Mouse (Mus musculus): Measurements from ENCODE around the gene Odf3b. TPM values are rescaled to one million over a fixed set of nuclear protein-coding genes. Genes with fewer than 3 reads are reported as not detected.

Gene Odf3b
- polyA plus RNA-seq (2014; fragmentation: Nextera tagmentation; extraction: Ambion mirVana): 0.34 TPM in 1 of 2 replicates, not detected in the other

- WGBS: under 1% methylated on average over 31 of the region's 33 CpGs
- peaks cover 46% of the 10 kb centered on the region for H3K27me3 ChIP-seq (replicated peaks; ENCODE audit: control insufficient read depth, insufficient read depth, low read length)
- no peaks in the 10 kb centered on the region for H3K9me3 ChIP-seq (ENCODE audit: control insufficient read depth, low read length)
- H3K4me1 ChIP-seq (replicated peaks; ENCODE audit: control insufficient read depth, insufficient read depth, low read length): peaks cover 26% of the 10 kb centered on the region
- DNase-seq (ENCODE audit: low spot score) (peak; percentile 66), ATAC-seq (replicated peaks; ENCODE audit: low FRiP score, low TSS enrichment, low read depth) (no peak)
- peak within 1 kb of the TSS; percentile 29 for H3K4me3 ChIP-seq (ENCODE audit: low read depth, low read length)
- H3K4me2 ChIP-seq (ENCODE audit: low read length): peak within 1 kb of the TSS; percentile 57
- no peaks in the 10 kb centered on the region for H3K36me3 ChIP-seq (ENCODE audit: control insufficient read depth, insufficient read depth, low read length)
- H3K27ac ChIP-seq (ENCODE audit: low read depth): no peak within 1 kb of the TSS
- peak within 1 kb of the TSS; percentile 21; the same call in 1 of the 2 replicates for H3K9ac ChIP-seq (ENCODE audit: low read length)
Observed at GRCm38 (mm10) chr15:89378831-89379401, at the start of gene Odf3b. Gene Odf3b (minus strand): TSS chr15:89379282.

- no peaks in the 10 kb centered on the region for H3K9me3 ChIP-seq (ENCODE audit: control insufficient read depth, low read length)
- DNase-seq (ENCODE audit: low spot score): no peak
Observed at GRCm38 (mm10) chr15:89428136-89428790, 49.2 kb upstream of the Odf3b start.

GRCm38 (mm10) chr15:89426716-89427115 lies 47.6 kb upstream of the Odf3b start:
- peaks cover 23% of the 10 kb centered on the region for H3K36me3 ChIP-seq (ENCODE audit: control insufficient read depth, insufficient read depth, low read length)
- 94% methylated on average over 10 of the region's 10 CpGs for WGBS
- H3K4me3 ChIP-seq (ENCODE audit: low read depth, low read length): no peak overlapping the region
- H3K4me2 ChIP-seq (ENCODE audit: low read length): no peak overlapping the region
- ATAC-seq (replicated peaks; ENCODE audit: low FRiP score, low TSS enrichment, low read depth): no peak
- H3K9ac ChIP-seq (ENCODE audit: low read length): no peak overlapping the region
- H3K4me1 ChIP-seq (replicated peaks; ENCODE audit: control insufficient read depth, insufficient read depth, low read length): peaks cover 14% of the 10 kb centered on the region; the same call in 1 of the 2 replicates
- no peaks in the 10 kb centered on the region for H3K27me3 ChIP-seq (replicated peaks; ENCODE audit: control insufficient read depth, insufficient read depth, low read length)
- no peak for DNase-seq (ENCODE audit: low spot score)
- H3K27ac ChIP-seq (ENCODE audit: low read depth): no peak overlapping the region
- H3K9me3 ChIP-seq (ENCODE audit: control insufficient read depth, low read length): no peaks in the 10 kb centered on the region

More at GRCm38 (mm10) chr15:89428136-89428790, 49.2 kb upstream of the Odf3b start:
- ATAC-seq (replicated peaks; ENCODE audit: low FRiP score, low TSS enrichment, low read depth): no peak
- H3K4me3 ChIP-seq (ENCODE audit: low read depth, low read length): peak overlapping the region; percentile 89
- H3K27ac ChIP-seq (ENCODE audit: low read depth): no peak overlapping the region
- peaks cover 14% of the 10 kb centered on the region; the same call in 1 of the 2 replicates for H3K4me1 ChIP-seq (replicated peaks; ENCODE audit: control insufficient read depth, insufficient read depth, low read length)
- H3K27me3 ChIP-seq (replicated peaks; ENCODE audit: control insufficient read depth, insufficient read depth, low read length): no peaks in the 10 kb centered on the region
- no peak overlapping the region for H3K9ac ChIP-seq (ENCODE audit: low read length)
- H3K4me2 ChIP-seq (ENCODE audit: low read length): peak overlapping the region; percentile 90
- 83% methylated on average over 19 of the region's 19 CpGs for WGBS
- H3K36me3 ChIP-seq (ENCODE audit: control insufficient read depth, insufficient read depth, low read length): peaks cover 23% of the 10 kb centered on the region

GRCm38 (mm10) chr15:89425711-89426121 lies 46.6 kb upstream of the Odf3b start, which contains the start of gene Cpt1b:
Gene Cpt1b (minus strand): TSS chr15:89425863.
- no peak for DNase-seq (ENCODE audit: low spot score)
- 34% methylated on average over 6 of the region's 6 CpGs for WGBS
- Histone ChIP-seq H3K9me3 (ENCODE audit: control insufficient read depth, low read length) (no peaks in the 10 kb centered on the region), H3K4me2 (ENCODE audit: low read length) (no peak within 1 kb of the TSS), H3K4me1 (replicated peaks; ENCODE audit: control insufficient read depth, insufficient read depth, low read length) (peaks cover 14% of the 10 kb centered on the region; the same call in 1 of the 2 replicates), H3K9ac (ENCODE audit: low read length) (no peak within 1 kb of the TSS), H3K36me3 (ENCODE audit: control insufficient read depth, insufficient read depth, low read length) (peaks cover 23% of the 10 kb centered on the region), H3K4me3 (ENCODE audit: low read depth, low read length) (no peak within 1 kb of the TSS), H3K27ac (ENCODE audit: low read depth) (no peak within 1 kb of the TSS), H3K27me3 (replicated peaks; ENCODE audit: control insufficient read depth, insufficient read depth, low read length) (no peaks in the 10 kb centered on the region)
- no peak for ATAC-seq (replicated peaks; ENCODE audit: low FRiP score, low TSS enrichment, low read depth)

- Histone ChIP-seq H3K36me3 (ENCODE audit: control insufficient read depth, insufficient read depth, low read length) (peaks cover 31% of the 10 kb centered on the region), H3K4me1 (replicated peaks; ENCODE audit: control insufficient read depth, insufficient read depth, low read length) (peaks cover 8% of the 10 kb centered on the region; the same call in 1 of the 2 replicates), H3K4me3 (ENCODE audit: low read depth, low read length) (no peak overlapping the region), H3K27ac (ENCODE audit: low read depth) (no peak overlapping the region), H3K4me2 (ENCODE audit: low read length) (no peak overlapping the region), H3K9ac (ENCODE audit: low read length) (no peak overlapping the region), H3K9me3 (ENCODE audit: control insufficient read depth, low read length) (no peaks in the 10 kb centered on the region), H3K27me3 (replicated peaks; ENCODE audit: control insufficient read depth, insufficient read depth, low read length) (no peaks in the 10 kb centered on the region)
- 87% methylated on average over 8 of the region's 8 CpGs for WGBS
- no peak for ATAC-seq (replicated peaks; ENCODE audit: low FRiP score, low TSS enrichment, low read depth)
- DNase-seq (ENCODE audit: low spot score): no peak
Observed at GRCm38 (mm10) chr15:89424621-89425020, 45.5 kb upstream of the Odf3b start.

- Histone ChIP-seq H3K4me3 (ENCODE audit: low read depth, low read length) (no peak overlapping the region), H3K9me3 (ENCODE audit: control insufficient read depth, low read length) (no peaks in the 10 kb centered on the region), H3K9ac (ENCODE audit: low read length) (no peak overlapping the region), H3K36me3 (ENCODE audit: control insufficient read depth, insufficient read depth, low read length) (peaks cover 26% of the 10 kb centered on the region), H3K4me1 (replicated peaks; ENCODE audit: control insufficient read depth, insufficient read depth, low read length) (no peaks in the 10 kb centered on the region), H3K4me2 (ENCODE audit: low read length) (no peak overlapping the region), H3K27me3 (replicated peaks; ENCODE audit: control insufficient read depth, insufficient read depth, low read length) (no peaks in the 10 kb centered on the region), H3K27ac (ENCODE audit: low read depth) (no peak overlapping the region)
- 97% methylated on average over 9 of the region's 9 CpGs for WGBS
- ATAC-seq (replicated peaks; ENCODE audit: low FRiP score, low TSS enrichment, low read depth) (no peak), DNase-seq (ENCODE audit: low spot score) (no peak)
Observed at GRCm38 (mm10) chr15:89421938-89422337, 42.9 kb upstream of the Odf3b start.

- ATAC-seq (replicated peaks; ENCODE audit: low FRiP score, low TSS enrichment, low read depth) (no peak), DNase-seq (ENCODE audit: low spot score) (no peak)
- H3K27me3 ChIP-seq (replicated peaks; ENCODE audit: control insufficient read depth, insufficient read depth, low read length): no peaks in the 10 kb centered on the region
- H3K4me1 ChIP-seq (replicated peaks; ENCODE audit: control insufficient read depth, insufficient read depth, low read length): no peaks in the 10 kb centered on the region
- H3K36me3 ChIP-seq (ENCODE audit: control insufficient read depth, insufficient read depth, low read length): peaks cover 14% of the 10 kb centered on the region; the same call in 1 of the 2 replicates
- H3K4me2 ChIP-seq (ENCODE audit: low read length): no peak overlapping the region
- 87% methylated on average over 8 of the region's 8 CpGs for WGBS
- no peak overlapping the region for H3K9ac ChIP-seq (ENCODE audit: low read length)
- no peak overlapping the region for H3K4me3 ChIP-seq (ENCODE audit: low read depth, low read length)
- H3K9me3 ChIP-seq (ENCODE audit: control insufficient read depth, low read length): no peaks in the 10 kb centered on the region
- H3K27ac ChIP-seq (ENCODE audit: low read depth): no peak overlapping the region
Observed at GRCm38 (mm10) chr15:89415282-89415681, 36.2 kb upstream of the Odf3b start.

GRCm38 (mm10) chr15:89410118-89410517 lies 31.0 kb upstream of the Odf3b start, which contains the start of gene Syce3:
Gene Syce3 (minus strand): TSS chr15:89410503.
- ATAC-seq (replicated peaks; ENCODE audit: low FRiP score, low TSS enrichment, low read depth) (0 out of 2 replicates have a peak, but pooled peaks have one; percentile 32), DNase-seq (ENCODE audit: low spot score) (no peak)
- Histone ChIP-seq H3K4me2 (ENCODE audit: low read length) (no peak within 1 kb of the TSS), H3K4me3 (ENCODE audit: low read depth, low read length) (no peak within 1 kb of the TSS), H3K9ac (ENCODE audit: low read length) (no peak within 1 kb of the TSS), H3K9me3 (ENCODE audit: control insufficient read depth, low read length) (peaks cover 4% of the 10 kb centered on the region; the same call in 1 of the 2 replicates), H3K36me3 (ENCODE audit: control insufficient read depth, insufficient read depth, low read length) (no peaks in the 10 kb centered on the region), H3K27ac (ENCODE audit: low read depth) (no peak within 1 kb of the TSS), H3K27me3 (replicated peaks; ENCODE audit: control insufficient read depth, insufficient read depth, low read length) (no peaks in the 10 kb centered on the region), H3K4me1 (replicated peaks; ENCODE audit: control insufficient read depth, insufficient read depth, low read length) (no peaks in the 10 kb centered on the region)
- 78% methylated on average over 20 of the region's 24 CpGs for WGBS
